Mouse (Mus musculus) embryonic facial prominence, embryonic 14.5 days (tissue): ENCODE results near the gene Gm7879. TPM values are rescaled to one million over a fixed set of nuclear protein-coding genes. Genes with fewer than 3 reads are reported as not detected.

Experiments
- ATAC-seq: fragments of 200-750 bp; cut with Nextera tagmentation; 2 replicates; pipeline ENCODE4 v1.8.0; 2017; ENCODE audit warnings: low read depth, moderate number of reproducible peaks, moderate TSS enrichment
- DNase-seq: peaks from one replicate; pipeline ENCODE4 v3.0.0-alpha.2; 2015; ENCODE audit warnings: low spot score
- H3K27ac ChIP-seq: fragments of 300-500 bp; sonication (generic); replicated peaks from 2 replicates; pipeline ENCODE4 v1.5.1; 2014; ENCODE audit warnings: low read depth, mild to moderate bottlenecking, low read length, moderate library complexity
- H3K27me3 ChIP-seq: fragments of 300-500 bp; sonication (generic); replicated peaks from 2 replicates; pipeline ENCODE4 v1.6.1; 2014; ENCODE audit warnings: low read length; ENCODE audit not compliant: control insufficient read depth, insufficient read depth
- H3K36me3 ChIP-seq: fragments of 300-500 bp; sonication (generic); 2 replicates; pipeline ENCODE4 v1.6.1; 2014; ENCODE audit warnings: low read length, mixed read lengths; ENCODE audit not compliant: control insufficient read depth, insufficient read depth
- H3K4me1 ChIP-seq: fragments of 300-500 bp; sonication (generic); 2 replicates; pipeline ENCODE4 v1.6.1; 2014; ENCODE audit warnings: antibody characterized with exemption, low read length; ENCODE audit not compliant: control insufficient read depth, insufficient read depth
- H3K4me2 ChIP-seq: fragments of 300-500 bp; sonication (generic); 2 replicates; pipeline ENCODE4 v1.6.1; 2014; ENCODE audit warnings: low read depth, mild to moderate bottlenecking, low read length, moderate library complexity, mixed read lengths
- H3K4me3 ChIP-seq: fragments of 300-500 bp; sonication (generic); 2 replicates; pipeline ENCODE4 v1.5.1; 2014; ENCODE audit warnings: low read depth, mild to moderate bottlenecking, low read length
- H3K9ac ChIP-seq: fragments of 300-500 bp; sonication (generic); 2 replicates; pipeline ENCODE4 v1.6.1; 2014; ENCODE audit warnings: low read depth, mild to moderate bottlenecking, low read length, moderate library complexity, mixed read lengths
- H3K9me3 ChIP-seq: fragments of 300-500 bp; sonication (generic); 2 replicates; pipeline ENCODE4 v1.6.1; 2016; ENCODE audit warnings: low read length; ENCODE audit not compliant: control insufficient read depth
- WGBS: fragments of 180-500 bp; shearing (Covaris S2); extraction: QIAGEN DNeasy Blood & Tissue Kit; methylation state at CpG from one replicate; pipeline ENCODE4 v1.1.7; 2014; 5-methylcytosine and 5-hydroxymethylcytosine counted together
- polyA plus RNA-seq: library from polyadenylated mRNA; unstranded; fragments of >200 nt; fragmentation: Nextera tagmentation; extraction: Ambion mirVana; gene quantifications from 2 replicates; pipeline ENCODE4 v1.2.1, GENCODE M21; 2014

The Gm7879 gene
- polyA plus RNA-seq, 1 experiment from 2014 or later: not detected

GRCm38 (mm10) chr5:43885060-43885820, 27.7 kb upstream of the Gm7879 start:
- DNase-seq (peak; percentile 61), ATAC-seq (no peak)
- Histone ChIP-seq H3K4me2 (no peak overlapping the region), H3K27me3 (no peaks in the 10 kb centered on the region), H3K9ac (no peak overlapping the region), H3K4me1 (peaks cover 8% of the 10 kb centered on the region; the same call in 1 of the 2 replicates), H3K4me3 (no peak overlapping the region), H3K27ac (peak overlapping the region; percentile 44), H3K9me3 (no peaks in the 10 kb centered on the region), H3K36me3 (no peaks in the 10 kb centered on the region)
- WGBS: 16% methylated on average over 3 of the region's 3 CpGs

- Histone ChIP-seq H3K4me2 (no peak overlapping the region), H3K27me3 (no peaks in the 10 kb centered on the region), H3K9ac (no peak overlapping the region), H3K27ac (no peak overlapping the region), H3K9me3 (no peaks in the 10 kb centered on the region), H3K4me3 (no peak overlapping the region), H3K36me3 (no peaks in the 10 kb centered on the region), H3K4me1 (no peaks in the 10 kb centered on the region)
- WGBS: 23% methylated on average over 1 of the region's 1 CpGs
- DNase-seq: peak; percentile 65
- no peak for ATAC-seq
Measured at GRCm38 (mm10) chr5:43892386-43892785, 20.6 kb upstream of the Gm7879 start.

- no peak overlapping the region for H3K4me2 ChIP-seq
- peak; percentile 74 for DNase-seq
- 63% methylated on average over 2 of the region's 2 CpGs for WGBS
Measured at GRCm38 (mm10) chr5:43894113-43894512, 18.8 kb upstream of the Gm7879 start.

GRCm38 (mm10) chr5:43895931-43896330, 17.0 kb upstream of the Gm7879 start:
- no peak overlapping the region for H3K4me3 ChIP-seq
- 28% methylated on average over 3 of the region's 3 CpGs for WGBS
- H3K9me3 ChIP-seq: no peaks in the 10 kb centered on the region
- H3K27me3 ChIP-seq: no peaks in the 10 kb centered on the region
- no peak for DNase-seq
- no peak overlapping the region for H3K4me2 ChIP-seq
- H3K27ac ChIP-seq: no peak overlapping the region
- H3K36me3 ChIP-seq: no peaks in the 10 kb centered on the region
- no peaks in the 10 kb centered on the region for H3K4me1 ChIP-seq
- no peak for ATAC-seq
- no peak overlapping the region for H3K9ac ChIP-seq

More at GRCm38 (mm10) chr5:43894113-43894512, 18.8 kb upstream of the Gm7879 start:
- no peak for ATAC-seq
- Histone ChIP-seq H3K4me1 (no peaks in the 10 kb centered on the region), H3K27me3 (no peaks in the 10 kb centered on the region), H3K4me3 (no peak overlapping the region), H3K36me3 (no peaks in the 10 kb centered on the region), H3K9ac (no peak overlapping the region), H3K27ac (no peak overlapping the region), H3K9me3 (no peaks in the 10 kb centered on the region)

GRCm38 (mm10) chr5:43904685-43905084, 8.3 kb upstream of the Gm7879 start:
- Histone ChIP-seq H3K9me3 (no peaks in the 10 kb centered on the region), H3K9ac (no peak overlapping the region), H3K27me3 (no peaks in the 10 kb centered on the region), H3K4me1 (no peaks in the 10 kb centered on the region), H3K4me2 (no peak overlapping the region), H3K4me3 (no peak overlapping the region), H3K27ac (no peak overlapping the region), H3K36me3 (no peaks in the 10 kb centered on the region)
- DNase-seq: no peak
- no peak for ATAC-seq
- WGBS: 90% methylated on average over 3 of the region's 3 CpGs

GRCm38 (mm10) chr5:43909213-43909612, 3.7 kb upstream of the Gm7879 start:
- H3K4me3 ChIP-seq: no peak overlapping the region
- no peak overlapping the region for H3K27ac ChIP-seq
- H3K27me3 ChIP-seq: no peaks in the 10 kb centered on the region
- H3K4me2 ChIP-seq: no peak overlapping the region
- no peaks in the 10 kb centered on the region for H3K36me3 ChIP-seq
- H3K9me3 ChIP-seq: no peaks in the 10 kb centered on the region
- no peak for DNase-seq
- 58% methylated on average over 9 of the region's 9 CpGs for WGBS
- no peak for ATAC-seq
- no peaks in the 10 kb centered on the region for H3K4me1 ChIP-seq
- no peak overlapping the region for H3K9ac ChIP-seq

GRCm38 (mm10) chr5:43910006-43910405, 2.9 kb upstream of the Gm7879 start:
- no peak for DNase-seq
- Histone ChIP-seq H3K9me3 (no peaks in the 10 kb centered on the region), H3K27me3 (no peaks in the 10 kb centered on the region), H3K27ac (no peak overlapping the region), H3K4me3 (no peak overlapping the region), H3K4me2 (no peak overlapping the region), H3K36me3 (no peaks in the 10 kb centered on the region), H3K9ac (no peak overlapping the region), H3K4me1 (no peaks in the 10 kb centered on the region)
- 88% methylated on average over 6 of the region's 6 CpGs for WGBS
- ATAC-seq: no peak

- Histone ChIP-seq H3K4me1 (no peaks in the 10 kb centered on the region), H3K27ac (no peak overlapping the region), H3K9ac (no peak overlapping the region), H3K36me3 (no peaks in the 10 kb centered on the region), H3K4me3 (no peak overlapping the region), H3K9me3 (no peaks in the 10 kb centered on the region), H3K4me2 (no peak overlapping the region), H3K27me3 (no peaks in the 10 kb centered on the region)
- DNase-seq (no peak), ATAC-seq (no peak)
- WGBS: 90% methylated on average over 4 of the region's 4 CpGs
Measured at GRCm38 (mm10) chr5:43915261-43915886, 2.4 kb downstream of the Gm7879 start.

- DNase-seq: no peak
- Histone ChIP-seq H3K36me3 (no peaks in the 10 kb centered on the region), H3K9me3 (no peaks in the 10 kb centered on the region)
Measured at GRCm38 (mm10) chr5:43921877-43922276, 8.9 kb downstream of the Gm7879 start.

More at GRCm38 (mm10) chr5:43921877-43922276, 8.9 kb downstream of the Gm7879 start:
- no peak for ATAC-seq
- WGBS: 85% methylated on average over 11 of the region's 11 CpGs
- H3K27me3 ChIP-seq: no peaks in the 10 kb centered on the region
- no peak overlapping the region for H3K4me2 ChIP-seq
- H3K4me3 ChIP-seq: no peak overlapping the region
- no peak overlapping the region for H3K9ac ChIP-seq
- no peak overlapping the region for H3K27ac ChIP-seq
- H3K4me1 ChIP-seq: no peaks in the 10 kb centered on the region
